Mouse (Mus musculus) heart, adult 2 months (tissue): Measurements from ENCODE around the gene Ndufa12.

Source experiments
- CTCF ChIP-seq: fragments of 200-600 bp; IDR thresholded peaks from 2 replicates; pipeline ENCODE4 v1.8.1; 2022; ENCODE audit warnings: antibody characterized with exemption, mild to moderate bottlenecking, moderate library complexity
- EP300 ChIP-seq: fragments of 200-500 bp; IDR thresholded peaks from 2 replicates; pipeline ENCODE4 v1.6.1; 2011; ENCODE audit warnings: low read depth, low read length, control low read depth; ENCODE audit not compliant: insufficient read depth

- TF ChIP-seq EP300 (no peak), CTCF (no peak)
Measured at GRCm38 (mm10) chr10:94161051-94161765, 37.3 kb upstream of the Ndufa12 start.
